Comparison of ENCODE assay signal across 12 mouse cellular contexts in genomic region chr2:129139906-129140305, GRCm38 (mm10). TPM values are rescaled to one million over a fixed set of nuclear protein-coding genes. Genes with fewer than 3 reads are reported as not detected.
A peak's percentile ranks its signal among the peaks of the same experiment; 100 is the strongest.
DNase-seq lines count a peak whose midpoint lies in the region; ATAC-seq and TF ChIP-seq lines count a peak whose summit lies in the region.
"Had no signal": no experiment of that assay in that cellular context is flagged by ENCODE, and none has a peak within 500 bp of the region (broad histone marks: within the 10 kb centered on the region; RNA-seq: fewer than 3 reads in every experiment).

No protein-coding gene starts in this region.

- no peaks in the 10 kb centered on the region for H3K9me3 ChIP-seq in neural tube, embryonic 13.5 days
- no peaks in the 10 kb centered on the region for H3K9me3 ChIP-seq in forebrain, postnatal 0 days (ENCODE audit: low read length)
- H3K9me3 ChIP-seq: kidney, embryonic 15.5 days; neural tube, embryonic 12.5 days had no signal

- no peaks in the 10 kb centered on the region for H3K4me1 ChIP-seq in neural tube, embryonic 13.5 days (replicated peaks)
- H3K4me1 ChIP-seq in forebrain, postnatal 0 days (ENCODE audit: insufficient read depth), result no peaks in the 10 kb centered on the region
- H3K4me1 ChIP-seq: kidney, embryonic 15.5 days; neural tube, embryonic 12.5 days had no signal

- WGBS in neural tube, embryonic 13.5 days, result 78% methylated on average over 10 of the region's 10 CpGs
- 54% methylated on average over 10 of the region's 10 CpGs for WGBS in forebrain, postnatal 0 days

- DNase-seq in frontal cortex, postnatal 36 days (ENCODE audit: low spot score in 2 of 2), result peak; percentile 31 to 73
- no peak for DNase-seq in frontal cortex, postnatal 10 days (ENCODE audit: low spot score in 2 of 2)
- no peak for DNase-seq in neural tube, embryonic 10.5 days (ENCODE audit: extremely low spot score, low spot score)
- peak; percentile 76 for DNase-seq in forebrain, postnatal 0 days
- DNase-seq in right cerebral cortex, postnatal 25 days, result peak; percentile 48
- DNase-seq in heart, postnatal 14 days, result no peak
- DNase-seq in urinary bladder, postnatal 14 days (ENCODE audit: low spot score), result no peak
- DNase-seq: lung, adult 18-20 months had no signal

- no peak overlapping the region for H3K4me3 ChIP-seq in neural tube, embryonic 13.5 days
- no peak overlapping the region for H3K4me3 ChIP-seq in forebrain, postnatal 0 days (ENCODE audit: low read depth, low read length)
- H3K4me3 ChIP-seq: erythroblast, embryonic 14.5 days; kidney, embryonic 15.5 days; neural tube, embryonic 12.5 days had no signal

- H3K27me3 ChIP-seq in neural tube, embryonic 13.5 days, result no peaks in the 10 kb centered on the region; the same call in 1 of the 2 replicates
- no peaks in the 10 kb centered on the region for H3K27me3 ChIP-seq in forebrain, postnatal 0 days (ENCODE audit: insufficient read depth, low read length)
- H3K27me3 ChIP-seq: kidney, embryonic 15.5 days; neural tube, embryonic 12.5 days had no signal

- no peak for ATAC-seq in neural tube, embryonic 13.5 days (ENCODE audit: low read depth)
- ATAC-seq in forebrain, postnatal 0 days, result peak; percentile 70

- no peak for TF ChIP-seq CTCF in forebrain, postnatal 0 days (IDR thresholded peaks at IDR 0.05; ENCODE audit: low read depth)

- intact Hi-C loops in heart, postnatal 14 days (cut with DNase I), result no loop called here

- H3K27ac ChIP-seq in neural tube, embryonic 13.5 days (replicated peaks), result peak overlapping the region; percentile 52
- peak overlapping the region; percentile 30; the same call in 1 of the 2 replicates for H3K27ac ChIP-seq in forebrain, postnatal 0 days (ENCODE audit: low read depth, low read length)
- H3K27ac ChIP-seq: kidney, embryonic 15.5 days; neural tube, embryonic 12.5 days had no signal

- no peak overlapping the region for H3K4me2 ChIP-seq in neural tube, embryonic 13.5 days
- no peak overlapping the region for H3K4me2 ChIP-seq in forebrain, postnatal 0 days (ENCODE audit: low read depth)
- H3K4me2 ChIP-seq: kidney, embryonic 15.5 days; neural tube, embryonic 12.5 days had no signal

- H3K36me3 ChIP-seq in neural tube, embryonic 13.5 days, result no peaks in the 10 kb centered on the region
- no peaks in the 10 kb centered on the region for H3K36me3 ChIP-seq in forebrain, postnatal 0 days (ENCODE audit: insufficient read depth)
- H3K36me3 ChIP-seq: kidney, embryonic 15.5 days; neural tube, embryonic 12.5 days had no signal

- H3K9ac ChIP-seq in neural tube, embryonic 13.5 days, result no peak overlapping the region
- no peak overlapping the region for H3K9ac ChIP-seq in forebrain, postnatal 0 days
- H3K9ac ChIP-seq: kidney, embryonic 15.5 days; neural tube, embryonic 12.5 days had no signal

RNA-seq across cellular contexts. Expression of gene Chchd5, which starts 10.4 kb away (rescaled TPM):
- 25.7 and 27.9 TPM in 2 replicates for polyA plus RNA-seq in neural tube, embryonic 13.5 days (2015; fragmentation: Nextera tagmentation; extraction: Ambion mirVana)
- total RNA-seq in forebrain, postnatal 0 days (2014; rRNA removed), result 15.2 and 21.4 TPM in 2 replicates
- polyA plus RNA-seq in forebrain, postnatal 0 days (2015; fragmentation: Nextera tagmentation; extraction: Ambion mirVana), result 17.1 and 17.6 TPM in 2 replicates
- total RNA-seq in heart, postnatal 14 days (2021), result 10 to 100 TPM; 10.9 to 11.9 TPM

RNA-seq across cellular contexts. Expression of gene Polr1b, which starts 39.1 kb away (rescaled TPM):
- 17.2 and 18.5 TPM in 2 replicates for polyA plus RNA-seq in neural tube, embryonic 13.5 days (2015; fragmentation: Nextera tagmentation; extraction: Ambion mirVana)
- total RNA-seq in forebrain, postnatal 0 days (2014; rRNA removed), result 24.9 and 25.5 TPM in 2 replicates
- 9.5 and 12.0 TPM in 2 replicates for polyA plus RNA-seq in forebrain, postnatal 0 days (2015; fragmentation: Nextera tagmentation; extraction: Ambion mirVana)
- total RNA-seq in heart, postnatal 14 days (2021), result 10 to 100 TPM in 1 of 2 experiments, 1 to 10 TPM in 1; 9.9 to 10.3 TPM

RNA-seq across cellular contexts. Expression of gene Slc20a1, which starts 58.7 kb away (rescaled TPM):
- polyA plus RNA-seq in neural tube, embryonic 13.5 days (2015; fragmentation: Nextera tagmentation; extraction: Ambion mirVana), result 43.2 and 48.9 TPM in 2 replicates
- 68.7 and 73.5 TPM in 2 replicates for total RNA-seq in forebrain, postnatal 0 days (2014; rRNA removed)
- 27.4 and 36.5 TPM in 2 replicates for polyA plus RNA-seq in forebrain, postnatal 0 days (2015; fragmentation: Nextera tagmentation; extraction: Ambion mirVana)
- 10 to 100 TPM; 14.0 to 16.8 TPM for total RNA-seq in heart, postnatal 14 days (2021)

Comparison
In these comparisons a context has a peak if more than half of its experiments do, and no peak if none do; other contexts are left out.
1. DNase-seq: peak in frontal cortex, postnatal 36 days (2 of 2), forebrain, postnatal 0 days (single experiment) and right cerebral cortex, postnatal 25 days (single experiment); none in frontal cortex, postnatal 10 days (0 of 2), neural tube, embryonic 10.5 days (single experiment), heart, postnatal 14 days (0 of 2) and urinary bladder, postnatal 14 days (single experiment).